Mouse (Mus musculus): ENCODE results near the gene Pnck. TPM values are rescaled to one million over a fixed set of nuclear protein-coding genes. Genes with fewer than 3 reads are reported as not detected.

Gene Pnck
- total and polyA plus RNA-seq, 3 experiments, result not detected

DNA sequence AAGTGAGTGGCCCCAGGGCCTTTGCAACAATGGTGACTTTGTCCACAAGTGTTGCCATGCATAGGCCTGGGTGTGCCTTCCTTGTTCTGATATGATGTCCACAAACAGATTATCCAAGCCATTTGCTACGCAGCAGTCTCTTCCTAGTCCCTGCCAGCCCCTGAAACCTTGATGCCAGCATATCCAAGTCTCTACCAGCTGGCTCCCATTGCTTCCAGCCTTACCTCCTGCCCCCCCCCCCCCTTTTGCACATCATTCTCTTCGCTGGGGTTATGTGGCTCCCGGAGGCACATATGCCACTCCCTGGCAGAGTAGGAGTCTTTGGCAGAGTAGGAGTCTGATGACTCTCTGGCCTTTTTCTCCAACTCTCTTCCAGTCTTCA lies 358 bp upstream of the Pnck start:
- Histone ChIP-seq H3K4me2 (ENCODE audit: insufficient read depth, low read depth, poor library complexity, severe bottlenecking) (no peak overlapping the region), H3K4me1 (ENCODE audit: control insufficient read depth in 1 of 2, insufficient read depth in 2 of 2) (peaks cover 4 to 11% of the 10 kb centered on the region in 2 experiments; a peak in 3 of 4 replicates), H3K4me3 (replicated peaks in 1 of 3; ENCODE audit: low read depth in 2 of 3, low read length in 2 of 3, poor library complexity in 1 of 3) (no peak overlapping the region), H3K27me3 (replicated peaks) (no peaks in the 10 kb centered on the region), H3K27ac (ENCODE audit: insufficient read depth, low read depth) (no peak overlapping the region), H3K9ac (ENCODE audit: insufficient read depth, low read depth) (no peak overlapping the region), H3K79me2 (replicated peaks; ENCODE audit: control insufficient read depth, extremely low read depth, insufficient read depth, poor library complexity, severe bottlenecking) (no peaks in the 10 kb centered on the region), H3K36me3 (replicated peaks in 1 of 2; ENCODE audit: control insufficient read depth in 1 of 2, insufficient read depth in 1 of 2, low read length in 1 of 2) (no peaks in the 10 kb centered on the region), H3K9me3 (replicated peaks; ENCODE audit: low read length) (no peaks in the 10 kb centered on the region)
- in situ Hi-C loops (cut with MboI; ENCODE audit: low pct_ligation_motif_present, low pct_unique_long_range_greater_than_20kb, low sequenced_read_pairs) (loop anchor here (25.0 kb wide), 1 partner anchor 648 kb away; no protein-coding TSS in a partner anchor), dilution Hi-C loops (cut with MboI; ENCODE audit: extremely low pct_ligation_motif_present, extremely low pct_unique_long_range_greater_than_20kb, low sequenced_read_pairs) (no loop called here)
- no peak for TF ChIP-seq USF1 (IDR thresholded peaks at IDR 0.05; ENCODE audit: low read depth, low read length)
- DNase-seq (ENCODE audit: extremely low read depth), result no peak

DNA sequence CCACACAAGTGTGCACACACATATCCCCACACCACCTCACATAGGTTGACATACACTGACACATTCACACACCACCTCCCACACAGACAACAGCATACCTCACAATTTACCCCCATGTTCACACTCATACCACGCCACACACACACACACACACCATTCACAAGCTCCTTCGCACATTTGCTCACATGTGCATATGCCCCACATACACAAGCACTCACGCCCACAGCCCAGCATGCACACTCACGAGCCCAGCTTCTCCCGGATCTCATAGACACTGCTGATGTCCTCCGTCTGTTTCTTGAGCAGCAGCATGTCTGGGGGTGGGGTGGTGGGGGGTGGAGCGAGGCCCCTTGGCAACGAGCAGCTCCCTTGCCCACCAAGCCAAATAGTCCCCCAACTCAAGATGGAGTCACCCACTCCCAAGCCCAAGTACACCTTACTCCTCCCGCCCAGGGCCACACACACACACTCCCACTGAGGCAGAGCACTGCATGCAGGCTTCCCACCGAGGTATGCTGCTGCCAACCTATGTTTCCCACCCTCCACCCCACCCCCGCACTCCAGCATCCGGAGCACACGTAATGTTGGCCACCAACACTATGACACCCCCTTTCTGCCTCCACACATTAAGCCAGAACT lies 862 bp downstream of the Pnck start:
- no peaks in the 10 kb centered on the region for H3K9me3 ChIP-seq (replicated peaks; ENCODE audit: low read length)
- H3K9ac ChIP-seq (ENCODE audit: insufficient read depth, low read depth), result no peak overlapping the region
- peaks cover 4 to 13% of the 10 kb centered on the region in 2 experiments; a peak in 3 of 4 replicates for H3K4me1 ChIP-seq (ENCODE audit: control insufficient read depth in 1 of 2, insufficient read depth in 2 of 2)
- in situ Hi-C loops (cut with MboI; ENCODE audit: low pct_ligation_motif_present, low pct_unique_long_range_greater_than_20kb, low sequenced_read_pairs) (loop anchor here (25.0 kb wide), 1 partner anchor 647 kb away; no protein-coding TSS in a partner anchor), dilution Hi-C loops (cut with MboI; ENCODE audit: extremely low pct_ligation_motif_present, extremely low pct_unique_long_range_greater_than_20kb, low sequenced_read_pairs) (no loop called here)
- H3K4me2 ChIP-seq (ENCODE audit: insufficient read depth, low read depth, poor library complexity, severe bottlenecking), result no peak overlapping the region
- TF ChIP-seq UBTF (IDR thresholded peaks at IDR 0.05; ENCODE audit: low read depth, low read length), result no peak
- TF ChIP-seq SMC3 (IDR thresholded peaks at IDR 0.05; ENCODE audit: low read depth, low read length), result no peak
- TF ChIP-seq ZKSCAN1 (IDR thresholded peaks at IDR 0.05; ENCODE audit: borderline replicate concordance, low read depth, low read length), result no peak
- TF ChIP-seq USF1 (IDR thresholded peaks at IDR 0.05; ENCODE audit: low read depth, low read length), result no peak
- no peak for TF ChIP-seq MXI1 (IDR thresholded peaks at IDR 0.05; ENCODE audit: low read depth, low read length)
- TF ChIP-seq NRF1 (IDR thresholded peaks at IDR 0.05; ENCODE audit: low read depth, low read length), result no peak
- TF ChIP-seq ETS1 (conservative IDR thresholded peaks at IDR 0.05; ENCODE audit: low read depth, low read length), result no peak
- no peak for TF ChIP-seq MAX (IDR thresholded peaks at IDR 0.05; ENCODE audit: low read length)
- TF ChIP-seq TBP (conservative IDR thresholded peaks at IDR 0.05; ENCODE audit: low read depth, low read length), result no peak
- TF ChIP-seq MAZ (IDR thresholded peaks at IDR 0.05; ENCODE audit: low read depth, low read length), result no peak
- no peak for TF ChIP-seq MEF2A (IDR thresholded peaks at IDR 0.05; ENCODE audit: borderline replicate concordance, low read depth, low read length)
- TF ChIP-seq GABPA (IDR thresholded peaks at IDR 0.05; ENCODE audit: insufficient replicate concordance, low read depth, low read length), result no peak
- TF ChIP-seq MYC (IDR thresholded peaks at IDR 0.05; ENCODE audit: low read depth, low read length), result no peak
- no peak for TF ChIP-seq KAT2A (IDR thresholded peaks at IDR 0.05; ENCODE audit: insufficient replicate concordance, low read length)
- no peak for TF ChIP-seq CHD2 (IDR thresholded peaks at IDR 0.05; ENCODE audit: low read length)
- no peak for TF ChIP-seq POLR2AphosphoS2 (IDR thresholded peaks at IDR 0.05; ENCODE audit: low read depth, low read length)
- TF ChIP-seq RCOR1 (conservative IDR thresholded peaks at IDR 0.05; ENCODE audit: low read depth, low read length), result no peak
- no peak for TF ChIP-seq USF2 (conservative IDR thresholded peaks at IDR 0.05; ENCODE audit: low read depth, low read length)
- no peak for TF ChIP-seq NELFE (IDR thresholded peaks at IDR 0.05; ENCODE audit: low read depth, low read length)
- no peak for TF ChIP-seq JUN (IDR thresholded peaks at IDR 0.05; ENCODE audit: insufficient read depth, low read depth, low read length)
- H3K27me3 ChIP-seq (replicated peaks), result no peaks in the 10 kb centered on the region
- no peak overlapping the region for H3K4me3 ChIP-seq (replicated peaks in 1 of 3; ENCODE audit: low read depth in 2 of 3, low read length in 2 of 3, poor library complexity in 1 of 3)
- H3K27ac ChIP-seq (ENCODE audit: insufficient read depth, low read depth), result no peak overlapping the region
- no peaks in the 10 kb centered on the region for H3K79me2 ChIP-seq (replicated peaks; ENCODE audit: control insufficient read depth, extremely low read depth, insufficient read depth, poor library complexity, severe bottlenecking)
- no peaks in the 10 kb centered on the region for H3K36me3 ChIP-seq (replicated peaks in 1 of 2; ENCODE audit: control insufficient read depth in 1 of 2, insufficient read depth in 1 of 2, low read length in 1 of 2)
- no peak for DNase-seq (ENCODE audit: extremely low read depth)
